Mouse (Mus musculus): ENCODE results near the gene Cpeb1. TPM values are rescaled to one million over a fixed set of nuclear protein-coding genes. Genes with fewer than 3 reads are reported as not detected.
"Not testable (repeated sequence)": the region's sequence is repeated elsewhere in the genome, so short reads cannot be mapped to it uniquely, and the experiment has no call there.

The Cpeb1 gene
- 0.08 and 0.15 TPM in 2 replicates for polyA plus RNA-seq (2016; fragmentation: Nextera tagmentation; extraction: Ambion mirVana)

- Histone ChIP-seq H3K27me3 (replicated peaks) (peaks cover 83% of the 10 kb centered on the region), H3K27ac (no peak within 1 kb of the TSS), H3K4me3 (peak within 1 kb of the TSS; percentile 53), H3K9me3 (replicated peaks) (no peaks in the 10 kb centered on the region), H3K4me2 (peak within 1 kb of the TSS; percentile 76), H3K9ac (no peak within 1 kb of the TSS), H3K4me1 (peaks cover 24% of the 10 kb centered on the region), H3K36me3 (no peaks in the 10 kb centered on the region)
- no peak for ATAC-seq
- WGBS (ENCODE audit: insufficient replicate concordance), result 4% methylated on average over 28 of the region's 28 CpGs
Measured at GRCm38 (mm10) chr7:81455155-81455651, at the start of gene Cpeb1. Cpeb1 (minus strand) TSS chr7:81455465.

- H3K4me2 ChIP-seq, result no peak overlapping the region
- peaks cover 17% of the 10 kb centered on the region; the same call in 1 of the 2 replicates for H3K27me3 ChIP-seq (replicated peaks)
- no peak overlapping the region for H3K27ac ChIP-seq
- no peaks in the 10 kb centered on the region for H3K4me1 ChIP-seq
- H3K9me3 ChIP-seq (replicated peaks), result no peaks in the 10 kb centered on the region
- no peaks in the 10 kb centered on the region for H3K36me3 ChIP-seq
- WGBS (ENCODE audit: insufficient replicate concordance), result 58% methylated on average over 2 of the region's 2 CpGs
- ATAC-seq, result peak; percentile 40; the same call in 1 of the 2 replicates
- H3K9ac ChIP-seq, result no peak overlapping the region
- H3K4me3 ChIP-seq, result no peak overlapping the region
Measured at GRCm38 (mm10) chr7:81501050-81501449, 45.8 kb upstream of the Cpeb1 start.

GRCm38 (mm10) chr7:81498181-81498580 lies 42.9 kb upstream of the Cpeb1 start, which contains the start of gene BC048679:
BC048679 (minus strand) TSS chr7:81498281.
- 38% methylated on average over 7 of the region's 7 CpGs for WGBS (ENCODE audit: insufficient replicate concordance)
- ATAC-seq, result no peak

GRCm38 (mm10) chr7:81497171-81497570 lies 41.9 kb upstream of the Cpeb1 start:
- WGBS (ENCODE audit: insufficient replicate concordance), result 52% methylated on average over 6 of the region's 6 CpGs
- no peak for ATAC-seq
- Histone ChIP-seq H3K27ac (no peak overlapping the region), H3K9ac (no peak overlapping the region), H3K9me3 (replicated peaks) (no peaks in the 10 kb centered on the region), H3K27me3 (replicated peaks) (peaks cover 49% of the 10 kb centered on the region), H3K4me1 (peaks cover 7% of the 10 kb centered on the region; the same call in 1 of the 2 replicates), H3K4me2 (no peak overlapping the region), H3K36me3 (no peaks in the 10 kb centered on the region), H3K4me3 (no peak overlapping the region)

More at GRCm38 (mm10) chr7:81498181-81498580, 42.9 kb upstream of the Cpeb1 start, which contains the start of gene BC048679:
- no peak within 1 kb of the TSS for H3K4me3 ChIP-seq
- H3K27ac ChIP-seq, result no peak within 1 kb of the TSS
- peaks cover 6% of the 10 kb centered on the region; the same call in 1 of the 2 replicates for H3K4me1 ChIP-seq
- H3K4me2 ChIP-seq, result no peak within 1 kb of the TSS
- no peaks in the 10 kb centered on the region for H3K9me3 ChIP-seq (replicated peaks)
- no peaks in the 10 kb centered on the region for H3K36me3 ChIP-seq
- peaks cover 45% of the 10 kb centered on the region for H3K27me3 ChIP-seq (replicated peaks)
- no peak within 1 kb of the TSS for H3K9ac ChIP-seq

GRCm38 (mm10) chr7:81493331-81494021 lies 38.2 kb upstream of the Cpeb1 start, which contains the start of gene Ap3b2:
Ap3b2 (minus strand) TSS chr7:81493925.
- Histone ChIP-seq H3K27ac (no peak within 1 kb of the TSS), H3K9ac (no peak within 1 kb of the TSS), H3K27me3 (replicated peaks) (peaks cover 64% of the 10 kb centered on the region), H3K4me2 (peak within 1 kb of the TSS; percentile 64), H3K9me3 (replicated peaks) (no peaks in the 10 kb centered on the region), H3K4me1 (peaks cover 7% of the 10 kb centered on the region; the same call in 1 of the 2 replicates), H3K4me3 (peak within 1 kb of the TSS; percentile 47), H3K36me3 (no peaks in the 10 kb centered on the region)
- under 1% methylated on average over 57 of the region's 57 CpGs for WGBS (ENCODE audit: insufficient replicate concordance)
- ATAC-seq, result peak; percentile 57

- H3K27ac ChIP-seq, result no peak overlapping the region
- no peak overlapping the region for H3K4me3 ChIP-seq
- H3K4me1 ChIP-seq, result peaks cover 7% of the 10 kb centered on the region; the same call in 1 of the 2 replicates
- H3K9me3 ChIP-seq (replicated peaks), result no peaks in the 10 kb centered on the region
- H3K36me3 ChIP-seq, result no peaks in the 10 kb centered on the region
- H3K4me2 ChIP-seq, result no peak overlapping the region; the same call in 1 of the 2 replicates
- no peak overlapping the region for H3K9ac ChIP-seq
- no peak for ATAC-seq
- peaks cover 64% of the 10 kb centered on the region for H3K27me3 ChIP-seq (replicated peaks)
- 47% methylated on average over 9 of the region's 9 CpGs for WGBS (ENCODE audit: insufficient replicate concordance)
Measured at GRCm38 (mm10) chr7:81492628-81493027, 37.4 kb upstream of the Cpeb1 start.

- Histone ChIP-seq H3K27me3 (replicated peaks) (peaks cover 39% of the 10 kb centered on the region), H3K9ac (no peak overlapping the region), H3K9me3 (replicated peaks) (no peaks in the 10 kb centered on the region), H3K4me2 (no peak overlapping the region), H3K4me3 (no peak overlapping the region), H3K4me1 (peaks cover 7% of the 10 kb centered on the region; the same call in 1 of the 2 replicates), H3K36me3 (no peaks in the 10 kb centered on the region), H3K27ac (no peak overlapping the region)
- 14% methylated on average over 9 of the region's 9 CpGs for WGBS (ENCODE audit: insufficient replicate concordance)
- ATAC-seq, result no peak
Measured at GRCm38 (mm10) chr7:81489649-81490048, 34.4 kb upstream of the Cpeb1 start.

- ATAC-seq, result no peak
- H3K4me2 ChIP-seq, result no peak overlapping the region
- H3K27ac ChIP-seq, result no peak overlapping the region
Measured at GRCm38 (mm10) chr7:81480800-81481199, 25.5 kb upstream of the Cpeb1 start.

GRCm38 (mm10) chr7:81479531-81480090 lies 24.3 kb upstream of the Cpeb1 start:
- Histone ChIP-seq H3K27ac (no peak overlapping the region), H3K9ac (no peak overlapping the region), H3K4me2 (no peak overlapping the region), H3K27me3 (replicated peaks) (peaks cover 34% of the 10 kb centered on the region), H3K36me3 (no peaks in the 10 kb centered on the region), H3K4me3 (no peak overlapping the region), H3K4me1 (no peaks in the 10 kb centered on the region), H3K9me3 (replicated peaks) (no peaks in the 10 kb centered on the region)
- WGBS (ENCODE audit: insufficient replicate concordance), result 43% methylated on average over 3 of the region's 3 CpGs
- no peak for ATAC-seq

More at GRCm38 (mm10) chr7:81480800-81481199, 25.5 kb upstream of the Cpeb1 start:
- Histone ChIP-seq H3K9me3 (replicated peaks) (no peaks in the 10 kb centered on the region), H3K36me3 (no peaks in the 10 kb centered on the region), H3K9ac (no peak overlapping the region), H3K4me1 (no peaks in the 10 kb centered on the region), H3K27me3 (replicated peaks) (peaks cover 26% of the 10 kb centered on the region), H3K4me3 (no peak overlapping the region)
- 13% methylated on average over 8 of the region's 8 CpGs for WGBS (ENCODE audit: insufficient replicate concordance)

GRCm38 (mm10) chr7:81478261-81478660 lies 23.0 kb upstream of the Cpeb1 start:
- H3K9ac ChIP-seq; H3K4me2 ChIP-seq; H3K36me3 ChIP-seq; H3K9me3 ChIP-seq (replicated peaks); H3K27ac ChIP-seq; H3K4me3 ChIP-seq; H3K4me1 ChIP-seq; ATAC-seq: not testable (repeated sequence)
- peaks cover 34% of the 10 kb centered on the region for H3K27me3 ChIP-seq (replicated peaks)

GRCm38 (mm10) chr7:81476833-81477232 lies 21.6 kb upstream of the Cpeb1 start:
- no peak overlapping the region for H3K4me3 ChIP-seq
- H3K36me3 ChIP-seq, result no peaks in the 10 kb centered on the region
- 8% methylated on average over 24 of the region's 24 CpGs for whole genome bisulfite sequencing (ENCODE audit: insufficient replicate concordance)
- H3K4me1 ChIP-seq, result no peaks in the 10 kb centered on the region
- no peak for ATAC-seq
- H3K27me3 ChIP-seq (replicated peaks), result peaks cover 34% of the 10 kb centered on the region
- H3K4me2 ChIP-seq, result no peak overlapping the region
- H3K9me3 ChIP-seq (replicated peaks), result no peaks in the 10 kb centered on the region
- no peak overlapping the region for H3K27ac ChIP-seq
- H3K9ac ChIP-seq, result no peak overlapping the region

GRCm38 (mm10) chr7:81475221-81475620 lies 20.0 kb upstream of the Cpeb1 start:
- Histone ChIP-seq H3K27ac (no peak overlapping the region), H3K4me1 (no peaks in the 10 kb centered on the region), H3K27me3 (replicated peaks) (peaks cover 34% of the 10 kb centered on the region), H3K9me3 (replicated peaks) (no peaks in the 10 kb centered on the region), H3K9ac (no peak overlapping the region), H3K4me3 (no peak overlapping the region), H3K36me3 (no peaks in the 10 kb centered on the region), H3K4me2 (no peak overlapping the region)
- ATAC-seq, result no peak
- WGBS (ENCODE audit: insufficient replicate concordance), result 60% methylated on average over 3 of the region's 3 CpGs

All from liver, embryonic 12.5 days (tissue).